Mouse (Mus musculus) urinary bladder, adult 18-20 months (tissue): ENCODE measurements at regions not wholly inside any gene's neighbourhood (a gene's known extent, or its start where the extent isn't known, plus 50 kb on each side); places are given as distances from the start of the nearest gene placed in this dataset.

Experiments
- DNase-seq, 2 experiments: peaks; one replicate each; pipeline ENCODE4 v3.0.0; 2022; ENCODE audit warnings: low spot score in 2 of 2, mixed read lengths in 2 of 2

DNA sequence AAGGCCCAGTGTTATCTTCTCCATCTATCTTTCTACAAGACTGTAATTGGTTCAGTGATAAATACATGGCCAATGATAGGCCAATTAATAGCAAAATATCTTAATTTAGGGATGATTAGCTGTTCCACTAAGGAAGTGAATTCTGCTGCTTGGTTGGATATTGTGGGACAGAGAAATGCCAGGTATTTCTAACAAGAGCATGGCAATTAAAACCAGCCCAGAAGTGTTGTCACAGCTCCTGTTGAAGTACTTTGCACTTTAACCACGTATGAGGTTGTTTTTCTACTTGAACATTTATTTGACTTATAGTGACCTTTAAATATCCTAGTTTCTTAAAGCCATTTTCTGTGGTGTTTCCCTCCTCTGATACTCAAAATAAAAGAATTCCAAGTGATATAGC, 65.7 kb upstream of the Acsl4 start:
- no peak for DNase-seq

DNA sequence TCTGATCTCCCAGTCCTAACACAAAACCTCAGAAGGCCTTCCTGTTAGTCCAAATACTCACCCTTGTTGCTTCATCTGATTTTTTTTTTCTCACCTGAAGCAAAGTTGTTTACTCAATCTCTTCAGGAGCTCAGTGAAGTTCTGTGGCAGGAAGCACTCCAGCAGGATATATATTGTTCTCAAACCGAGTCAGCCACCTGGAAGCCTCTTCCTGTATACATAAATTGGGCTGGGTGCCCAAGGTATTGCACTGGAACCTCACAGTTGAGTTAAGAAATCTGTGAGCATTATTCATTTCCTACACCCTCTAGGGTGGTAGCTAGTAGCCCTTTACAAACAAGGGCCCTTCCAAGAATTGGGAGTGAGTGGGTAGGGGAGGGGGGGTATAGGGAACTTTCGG, 73.8 kb upstream of the Acsl4 start:
- DNase-seq: no peak

- no peak for DNase-seq
These were observed 74.4 kb upstream of the Acsl4 start for GRCm38 (mm10) chrX:142464756-142465155.

GRCm38 (mm10) chrX:142467850-142468256, 77.5 kb upstream of the Acsl4 start:
- DNase-seq: no peak

DNA sequence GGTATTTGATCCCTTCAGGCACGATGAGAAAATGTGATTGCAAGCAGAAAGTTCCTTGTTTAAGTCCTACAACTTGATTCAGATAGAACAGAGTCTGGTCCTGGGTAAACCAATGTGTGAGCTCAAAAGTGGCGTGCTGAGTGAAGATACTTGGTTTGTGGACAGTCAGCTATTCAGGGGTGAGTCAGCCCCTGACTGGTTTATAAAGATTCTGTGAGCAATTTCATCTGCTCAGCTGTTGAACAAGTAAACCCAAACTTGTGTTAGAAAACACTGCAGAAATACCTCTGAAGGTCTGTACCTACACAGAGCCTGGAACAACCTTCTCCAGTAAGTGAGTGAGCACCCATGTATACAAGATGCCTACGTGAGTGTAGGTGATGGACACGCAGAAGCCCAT, 78.1 kb upstream of the Acsl4 start:
- DNase-seq: no peak

GRCm38 (mm10) chrX:142469048-142469634, 78.8 kb upstream of the Acsl4 start:
- no peak for DNase-seq

DNA sequence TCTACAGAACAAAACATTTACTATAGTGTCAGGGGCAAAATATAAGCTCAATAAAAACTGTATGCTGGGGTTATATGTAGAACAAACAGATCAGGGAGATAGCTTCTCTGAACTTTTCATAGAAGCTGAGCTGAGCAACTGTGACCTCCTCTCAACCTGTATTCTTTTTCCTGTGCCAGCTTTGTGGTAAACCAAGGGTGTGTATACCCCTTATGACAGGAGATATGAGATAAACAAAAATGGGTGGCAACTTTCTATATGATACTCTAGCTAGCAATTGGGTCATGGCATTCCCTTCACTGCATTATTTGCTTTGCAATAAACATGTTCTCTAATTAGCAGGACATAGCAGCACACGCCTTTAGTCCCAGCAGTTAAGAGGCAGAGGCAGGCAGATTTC, 79.7 kb upstream of the Acsl4 start:
- DNase-seq: no peak

- no peak for DNase-seq
These were observed 91.0 kb upstream of the Acsl4 start for GRCm38 (mm10) chrX:142481203-142481815.

DNA sequence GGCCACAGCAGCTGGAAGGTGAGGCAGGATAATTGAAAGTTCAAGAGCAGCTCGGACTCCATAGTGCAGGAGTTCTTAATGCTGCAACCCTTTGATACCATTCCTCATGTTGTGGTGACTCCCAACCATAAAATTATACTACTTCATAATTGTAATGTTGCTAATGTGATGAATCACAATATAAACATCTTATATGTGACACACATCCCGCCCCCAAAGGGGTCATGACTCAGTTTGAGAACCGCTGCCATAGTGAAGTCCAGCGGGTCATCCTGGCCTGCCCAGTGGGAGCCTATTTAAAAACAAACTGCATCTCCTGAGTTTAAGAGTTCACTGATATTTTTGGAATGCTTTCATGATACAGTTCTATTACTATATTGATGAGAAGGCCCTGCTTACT, 97.7 kb upstream of the Acsl4 start:
- DNase-seq: no peak

GRCm38 (mm10) chrX:142490093-142490717, 99.9 kb upstream of the Acsl4 start:
- peak in 1 of 2 experiments; percentile 33 for DNase-seq

DNA sequence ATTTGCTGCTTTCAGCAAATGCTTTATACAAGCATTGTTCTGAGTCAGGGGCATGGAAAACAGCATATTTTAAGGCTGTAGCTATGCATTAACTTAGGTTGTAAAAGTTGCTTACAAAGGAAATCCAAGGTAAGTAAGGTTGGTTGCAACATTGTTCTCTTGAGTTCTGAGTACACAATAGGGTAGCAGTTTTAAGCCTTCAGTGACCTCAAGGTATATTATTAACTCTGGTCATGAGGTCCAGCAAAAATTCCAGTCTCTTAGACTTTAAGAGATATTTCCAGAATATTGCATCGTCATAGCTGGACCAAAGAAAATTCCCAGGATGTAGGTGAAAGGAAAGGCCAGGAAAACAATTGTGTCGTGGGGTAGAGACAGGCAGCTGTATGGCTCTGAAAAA, 110.8 kb upstream of the Acsl4 start:
- no peak for DNase-seq

DNA sequence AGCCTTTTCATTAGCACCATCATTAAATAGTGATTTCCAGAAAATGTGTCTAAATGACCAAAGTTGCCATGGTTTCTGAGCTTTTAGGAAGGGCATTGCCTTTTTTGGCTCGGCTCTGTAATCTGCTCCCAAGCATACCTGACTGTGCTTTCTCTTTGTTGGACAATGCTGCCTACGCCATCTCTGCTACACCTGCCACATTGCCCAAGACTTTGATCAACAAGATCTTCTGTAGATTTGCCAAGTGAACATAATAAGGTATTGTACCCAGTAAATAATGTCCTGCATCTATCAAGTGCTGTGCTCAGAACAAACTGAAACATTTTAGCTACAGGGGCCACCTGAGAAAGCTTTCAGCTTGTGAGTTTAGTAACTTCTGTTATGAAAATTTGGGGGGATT, 114.6 kb upstream of the Acsl4 start:
- no peak for DNase-seq

DNA sequence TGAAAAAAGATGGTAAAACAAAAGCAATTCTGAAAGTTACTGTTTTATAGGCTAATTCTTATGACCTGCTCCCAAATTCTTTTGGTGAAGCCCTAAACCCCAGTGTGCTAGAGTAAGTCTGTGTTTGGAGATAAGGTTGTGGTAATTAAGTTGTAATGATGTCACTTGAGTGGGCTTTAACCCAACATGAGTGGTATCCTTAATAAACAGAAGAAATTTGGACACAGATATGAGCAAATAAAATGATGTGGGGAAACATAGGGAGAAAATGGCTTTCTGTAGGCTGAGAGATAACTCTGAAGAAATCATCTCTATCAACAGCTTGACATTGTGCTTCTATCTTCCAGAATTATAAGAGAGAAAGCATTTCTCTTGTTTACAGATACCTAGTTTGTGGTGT, 117.1 kb upstream of the Acsl4 start:
- no peak for DNase-seq

DNA sequence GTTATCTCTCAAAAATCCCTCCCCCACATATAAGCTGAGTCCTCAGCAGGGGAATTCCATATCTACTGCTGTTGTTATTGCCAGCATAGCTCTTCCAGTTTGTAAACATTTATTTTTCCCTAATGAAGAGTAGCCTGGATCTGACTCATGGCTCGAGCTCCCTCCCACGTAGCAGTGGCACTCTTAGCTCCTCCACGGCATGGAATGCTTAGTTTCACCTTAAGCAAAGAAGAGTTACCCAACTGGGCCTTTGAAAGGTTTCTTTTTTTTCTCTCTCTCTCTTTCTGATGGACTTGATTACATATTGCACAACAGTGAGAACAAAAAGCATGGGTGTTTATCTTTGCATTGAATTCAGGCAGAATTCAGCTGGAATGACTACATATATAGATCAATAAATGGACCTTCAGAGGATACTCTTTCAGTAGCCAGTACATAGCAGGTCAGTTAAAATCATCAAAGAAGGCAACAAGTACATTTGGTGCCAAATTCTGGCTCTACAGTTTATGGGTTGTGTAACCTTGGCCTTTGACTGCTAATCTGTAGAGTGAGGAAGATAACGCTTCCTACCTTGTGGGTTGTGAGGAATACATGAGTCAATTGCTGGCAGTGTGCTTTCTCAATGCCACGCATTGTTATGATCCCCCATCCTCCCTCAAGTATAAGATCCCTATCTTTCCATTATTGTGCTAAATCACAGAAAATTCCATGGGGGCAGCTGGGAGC, 126.2 kb upstream of the Acsl4 start:
- no peak for DNase-seq

GRCm38 (mm10) chrX:142517205-142517604, 126.9 kb upstream of the Acsl4 start:
- DNase-seq: no peak

DNA sequence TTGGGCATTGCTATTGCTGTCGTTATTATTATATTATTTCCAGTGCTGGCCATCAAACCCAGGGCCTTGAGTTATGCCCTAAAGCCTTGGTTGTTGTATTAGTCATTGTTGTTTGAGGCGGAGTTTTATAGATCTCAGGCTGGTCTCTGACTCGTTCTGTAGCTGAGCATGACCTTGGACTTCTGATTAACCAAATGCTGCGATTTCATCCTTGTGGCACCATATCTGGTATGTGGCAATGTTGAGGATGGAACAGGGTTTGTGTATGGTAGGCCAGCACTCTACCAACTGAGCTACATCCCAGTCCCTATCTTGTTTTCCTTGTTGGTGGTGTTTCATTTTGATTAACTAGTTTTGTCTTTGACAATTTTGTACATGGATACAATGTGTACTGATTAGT, 130.7 kb upstream of the Acsl4 start:
- no peak for DNase-seq

- DNase-seq: no peak
These were observed 136.6 kb upstream of the Acsl4 start for GRCm38 (mm10) chrX:142526953-142527352.

DNA sequence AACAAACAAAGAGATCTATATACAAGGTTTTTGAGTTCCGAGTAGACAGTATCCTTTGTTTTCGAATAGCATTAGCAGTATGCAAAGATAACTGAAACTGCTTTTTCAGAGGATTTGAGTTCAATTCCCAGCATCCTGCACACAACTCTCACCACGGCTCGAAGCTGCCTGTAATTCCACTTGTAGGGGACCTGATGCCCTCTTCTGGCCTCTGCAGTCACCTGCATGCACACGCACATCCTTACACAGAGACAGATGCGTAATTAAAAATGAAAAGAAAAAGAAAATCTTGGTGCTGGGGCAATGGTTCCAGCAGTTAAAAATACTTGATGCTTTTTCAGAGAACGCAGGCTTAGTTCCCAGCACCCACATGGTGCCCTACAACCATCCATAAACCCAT, 139.6 kb upstream of the Acsl4 start:
- no peak for DNase-seq

- no peak for DNase-seq
These were observed 144.4 kb upstream of the Acsl4 start for GRCm38 (mm10) chrX:142534780-142535179.

GRCm38 (mm10) chrX:142535540-142535939, 145.2 kb upstream of the Acsl4 start:
- DNase-seq: no peak

- DNase-seq: no peak
These were observed 145.3 kb upstream of the Tmem164 start for GRCm38 (mm10) chrX:142535954-142536353.

DNA sequence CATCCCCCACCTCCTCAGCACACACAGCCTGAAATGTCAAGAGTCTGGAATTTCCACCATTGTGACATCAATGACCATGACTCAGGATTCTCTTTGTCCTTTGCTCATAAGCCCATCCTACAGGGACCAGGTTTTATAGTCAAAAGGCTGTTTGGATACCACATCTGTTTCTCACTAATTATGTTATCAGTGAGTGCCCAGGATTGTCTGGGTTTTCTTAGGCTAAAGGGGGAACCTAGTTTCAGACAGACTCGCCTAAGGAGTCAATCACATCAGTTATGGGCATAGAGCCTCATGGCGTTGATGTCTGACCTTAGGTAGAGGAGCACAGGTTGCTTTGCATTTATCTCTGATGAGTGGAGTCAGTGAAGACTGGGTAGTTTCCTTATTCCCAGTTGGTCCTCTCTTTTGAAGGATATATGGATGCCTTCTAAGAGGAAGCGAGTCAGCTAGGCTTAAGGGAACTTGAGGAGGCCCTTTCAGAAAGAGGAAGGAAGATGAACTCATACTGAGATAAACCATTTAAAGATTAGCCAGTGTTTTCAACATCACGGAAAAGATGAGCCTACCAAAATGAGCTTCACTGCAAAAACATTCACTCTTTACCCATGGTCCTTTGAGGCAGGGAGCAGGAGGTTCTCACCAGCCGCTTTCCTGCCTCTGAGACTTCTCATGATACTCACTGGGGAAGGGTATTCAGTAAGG, 143.8 kb upstream of the Tmem164 start:
- no peak for DNase-seq
